Mouse (Mus musculus) mouse embryonic stem cell (cell line): ENCODE measurements at regions not wholly inside any gene's neighbourhood (a gene's known extent, or its start where the extent isn't known, plus 50 kb on each side); places are given as distances from the start of the nearest gene placed in this dataset.

Experiments
- in situ Hi-C, 2 experiments: fragments of 300-500 bp; cut with MboI; formaldehyde crosslinking; loops; 1 replicate in 1 of 2; 3 replicates in 1 of 2; pipeline ENCODE4 v1.14.3; 2019 to 2020; ENCODE audit warnings: low sequenced_read_pairs in 2 of 2, low pct_unique_long_range_greater_than_20kb in 1 of 2, mixed read lengths in 1 of 2; ENCODE audit not compliant: unreplicated experiment in 1 of 2

GRCm38 (mm10) chrX:12855425-12855824, 93.6 kb upstream of the Med14 start:
- in situ Hi-C loops: loop anchor here (10.0 to 25.0 kb wide), 2 partner anchors 168 to 311 kb away; no protein-coding TSS in a partner anchor

GRCm38 (mm10) chrX:12851684-12852083, 89.8 kb upstream of the Med14 start:
- in situ Hi-C loops: loop anchor here (5.0 to 25.0 kb wide), 3 partner anchors 164 to 307 kb away; no protein-coding TSS in a partner anchor

GRCm38 (mm10) chrX:12844431-12844830, 82.6 kb upstream of the Med14 start:
- in situ Hi-C loops: no loop called here

GRCm38 (mm10) chrX:12841021-12841325, 79.1 kb upstream of the Med14 start:
- in situ Hi-C loops: no loop called here

GRCm38 (mm10) chrX:12840160-12841020, 78.5 kb upstream of the Med14 start:
- in situ Hi-C loops: no loop called here

- in situ Hi-C loops: no loop called here
Measured at GRCm38 (mm10) chrX:12839406-12840159, 77.7 kb upstream of the Med14 start.

- in situ Hi-C loops: no loop called here
Measured at GRCm38 (mm10) chrX:12837821-12838220, 75.9 kb upstream of the Med14 start.

- in situ Hi-C loops: no loop called here
Measured at GRCm38 (mm10) chrX:12834681-12835080, 72.8 kb upstream of the Med14 start.

- in situ Hi-C loops: no loop called here
Measured at GRCm38 (mm10) chrX:12832709-12833108, 70.8 kb upstream of the Med14 start.

- in situ Hi-C loops: no loop called here
Measured at GRCm38 (mm10) chrX:12829165-12829564, 67.3 kb upstream of the Med14 start.

GRCm38 (mm10) chrX:12827299-12827872, 65.5 kb upstream of the Med14 start:
- in situ Hi-C loops: no loop called here

- in situ Hi-C loops: no loop called here
Measured at GRCm38 (mm10) chrX:12826646-12827045, 64.8 kb upstream of the Med14 start.

GRCm38 (mm10) chrX:12825262-12825661, 63.4 kb upstream of the Med14 start:
- in situ Hi-C loops: no loop called here

GRCm38 (mm10) chrX:12824497-12824896, 62.6 kb upstream of the Med14 start:
- in situ Hi-C loops: no loop called here

- in situ Hi-C loops: no loop called here
Measured at GRCm38 (mm10) chrX:12822777-12823176, 60.9 kb upstream of the Med14 start.

- in situ Hi-C loops: no loop called here
Measured at GRCm38 (mm10) chrX:12813083-12813660, 51.3 kb upstream of the Med14 start.
